Mouse (Mus musculus): ENCODE data around the gene Tmem158. TPM values are rescaled to one million over a fixed set of nuclear protein-coding genes. Genes with fewer than 3 reads are reported as not detected.

Tmem158 gene
- polyA plus RNA-seq, 1 experiment from 2014 or later: 17.5 TPM

GRCm38 (mm10) chr9:123259461-123259895 lies 1.1 kb downstream of the Tmem158 start:
- Histone ChIP-seq H3K4me3 (ENCODE audit: low read depth, low read length) (peak overlapping the region; percentile 64), H3K9me3 (ENCODE audit: low read length) (no peaks in the 10 kb centered on the region), H3K4me2 (replicated peaks; ENCODE audit: low read depth, low read length) (peak overlapping the region; percentile 98), H3K27ac (ENCODE audit: low read length) (no peak overlapping the region), H3K27me3 (replicated peaks; ENCODE audit: insufficient read depth, low read length) (no peaks in the 10 kb centered on the region), H3K9ac (replicated peaks; ENCODE audit: low read depth) (peak overlapping the region; percentile 32; the same call in 1 of the 2 replicates), H3K36me3 (ENCODE audit: insufficient read depth, low read length) (no peaks in the 10 kb centered on the region), H3K4me1 (ENCODE audit: insufficient read depth, low read depth, low read length) (0 out of 2 replicates have a peak, but pooled peaks cover 3% of the 10 kb centered on the region)
- WGBS: 1% methylated on average over 28 of the region's 45 CpGs
- TF ChIP-seq EP300 (IDR thresholded peaks at IDR 0.05) (no peak), CTCF (IDR thresholded peaks at IDR 0.05) (peak; percentile 91)
- ATAC-seq: no peak
- DNase-seq (ENCODE audit: low spot score): no peak

GRCm38 (mm10) chr9:123258796-123259195 lies 1.8 kb downstream of the Tmem158 start:
- DNase-seq (ENCODE audit: low spot score): no peak
- no peaks in the 10 kb centered on the region for H3K9me3 ChIP-seq (ENCODE audit: low read length)
- ATAC-seq: no peak
- H3K27ac ChIP-seq (ENCODE audit: low read length): no peak overlapping the region
- TF ChIP-seq EP300 (IDR thresholded peaks at IDR 0.05) (no peak), CTCF (IDR thresholded peaks at IDR 0.05) (no peak)
- no peaks in the 10 kb centered on the region for H3K36me3 ChIP-seq (ENCODE audit: insufficient read depth, low read length)
- WGBS: 37% methylated on average over 10 of the region's 10 CpGs
- no peak overlapping the region for H3K4me3 ChIP-seq (ENCODE audit: low read depth, low read length)
- 0 out of 2 replicates have a peak, but pooled peaks cover 3% of the 10 kb centered on the region for H3K4me1 ChIP-seq (ENCODE audit: insufficient read depth, low read depth, low read length)
- peak overlapping the region; percentile 98; the same call in 1 of the 2 replicates for H3K4me2 ChIP-seq (replicated peaks; ENCODE audit: low read depth, low read length)
- H3K9ac ChIP-seq (replicated peaks; ENCODE audit: low read depth): no peak overlapping the region
- H3K27me3 ChIP-seq (replicated peaks; ENCODE audit: insufficient read depth, low read length): no peaks in the 10 kb centered on the region

GRCm38 (mm10) chr9:123255736-123256135 lies 4.8 kb downstream of the Tmem158 start:
- no peak overlapping the region for H3K27ac ChIP-seq (ENCODE audit: low read length)
- ATAC-seq (no peak), DNase-seq (ENCODE audit: low spot score) (no peak)
- H3K36me3 ChIP-seq (ENCODE audit: insufficient read depth, low read length): no peaks in the 10 kb centered on the region
- H3K27me3 ChIP-seq (replicated peaks; ENCODE audit: insufficient read depth, low read length): no peaks in the 10 kb centered on the region
- H3K9me3 ChIP-seq (ENCODE audit: low read length): no peaks in the 10 kb centered on the region
- TF ChIP-seq EP300 (IDR thresholded peaks at IDR 0.05): no peak
- no peak for TF ChIP-seq CTCF (IDR thresholded peaks at IDR 0.05)
- no peak overlapping the region for H3K4me2 ChIP-seq (replicated peaks; ENCODE audit: low read depth, low read length)
- H3K4me1 ChIP-seq (ENCODE audit: insufficient read depth, low read depth, low read length): 0 out of 2 replicates have a peak, but pooled peaks cover 3% of the 10 kb centered on the region
- WGBS: 87% methylated on average over 3 of the region's 3 CpGs
- H3K4me3 ChIP-seq (ENCODE audit: low read depth, low read length): no peak overlapping the region
- no peak overlapping the region for H3K9ac ChIP-seq (replicated peaks; ENCODE audit: low read depth)

GRCm38 (mm10) chr9:123247992-123248391 lies 12.6 kb downstream of the Tmem158 start:
- no peaks in the 10 kb centered on the region for H3K9me3 ChIP-seq (ENCODE audit: low read length)
- DNase-seq (ENCODE audit: low spot score): no peak
- H3K4me2 ChIP-seq (replicated peaks; ENCODE audit: low read depth, low read length): no peak overlapping the region
- no peak overlapping the region for H3K4me3 ChIP-seq (ENCODE audit: low read depth, low read length)
- ATAC-seq: no peak
- WGBS: 62% methylated on average over 1 of the region's 1 CpGs
- H3K9ac ChIP-seq (replicated peaks; ENCODE audit: low read depth): no peak overlapping the region
- no peak overlapping the region for H3K27ac ChIP-seq (ENCODE audit: low read length)
- no peak for TF ChIP-seq CTCF (IDR thresholded peaks at IDR 0.05)
- no peaks in the 10 kb centered on the region for H3K27me3 ChIP-seq (replicated peaks; ENCODE audit: insufficient read depth, low read length)
- H3K4me1 ChIP-seq (ENCODE audit: insufficient read depth, low read depth, low read length): no peaks in the 10 kb centered on the region
- H3K36me3 ChIP-seq (ENCODE audit: insufficient read depth, low read length): no peaks in the 10 kb centered on the region

GRCm38 (mm10) chr9:123245146-123245545 lies 15.4 kb downstream of the Tmem158 start:
- H3K9me3 ChIP-seq (ENCODE audit: low read length): no peaks in the 10 kb centered on the region
- no peak for TF ChIP-seq CTCF (IDR thresholded peaks at IDR 0.05)
- TF ChIP-seq EP300 (IDR thresholded peaks at IDR 0.05): no peak
- H3K9ac ChIP-seq (replicated peaks; ENCODE audit: low read depth): no peak overlapping the region
- H3K27ac ChIP-seq (ENCODE audit: low read length): no peak overlapping the region
- no peaks in the 10 kb centered on the region for H3K4me1 ChIP-seq (ENCODE audit: insufficient read depth, low read depth, low read length)
- 74% methylated on average over 4 of the region's 4 CpGs for WGBS
- no peak overlapping the region for H3K4me3 ChIP-seq (ENCODE audit: low read depth, low read length)
- DNase-seq (ENCODE audit: low spot score): no peak
- no peaks in the 10 kb centered on the region for H3K36me3 ChIP-seq (ENCODE audit: insufficient read depth, low read length)
- H3K27me3 ChIP-seq (replicated peaks; ENCODE audit: insufficient read depth, low read length): no peaks in the 10 kb centered on the region
- no peak for ATAC-seq
- no peak overlapping the region for H3K4me2 ChIP-seq (replicated peaks; ENCODE audit: low read depth, low read length)

- Histone ChIP-seq H3K9me3 (ENCODE audit: low read length) (no peaks in the 10 kb centered on the region), H3K4me1 (ENCODE audit: insufficient read depth, low read depth, low read length) (peaks cover 6% of the 10 kb centered on the region; the same call in 1 of the 2 replicates), H3K36me3 (ENCODE audit: insufficient read depth, low read length) (no peaks in the 10 kb centered on the region), H3K4me2 (replicated peaks; ENCODE audit: low read depth, low read length) (no peak overlapping the region), H3K27ac (ENCODE audit: low read length) (no peak overlapping the region), H3K9ac (replicated peaks; ENCODE audit: low read depth) (no peak overlapping the region), H3K4me3 (ENCODE audit: low read depth, low read length) (no peak overlapping the region), H3K27me3 (replicated peaks; ENCODE audit: insufficient read depth, low read length) (no peaks in the 10 kb centered on the region)
- no peak for TF ChIP-seq CTCF (IDR thresholded peaks at IDR 0.05)
- TF ChIP-seq EP300 (IDR thresholded peaks at IDR 0.05): no peak
- DNase-seq (ENCODE audit: low spot score): peak; percentile 15
- no peak for ATAC-seq
- WGBS: 31% methylated on average over 10 of the region's 10 CpGs
Observed at GRCm38 (mm10) chr9:123243988-123244387, 16.6 kb downstream of the Tmem158 start.

GRCm38 (mm10) chr9:123241191-123241590 lies 19.4 kb downstream of the Tmem158 start:
- H3K4me3 ChIP-seq (ENCODE audit: low read depth, low read length): no peak overlapping the region
- no peak for TF ChIP-seq CTCF (IDR thresholded peaks at IDR 0.05)
- no peak for TF ChIP-seq EP300 (IDR thresholded peaks at IDR 0.05)
- H3K27ac ChIP-seq (ENCODE audit: low read length): no peak overlapping the region
- no peaks in the 10 kb centered on the region for H3K36me3 ChIP-seq (ENCODE audit: insufficient read depth, low read length)
- H3K4me2 ChIP-seq (replicated peaks; ENCODE audit: low read depth, low read length): no peak overlapping the region
- WGBS: 95% methylated on average over 5 of the region's 5 CpGs
- no peaks in the 10 kb centered on the region for H3K9me3 ChIP-seq (ENCODE audit: low read length)
- H3K4me1 ChIP-seq (ENCODE audit: insufficient read depth, low read depth, low read length): peaks cover 11% of the 10 kb centered on the region; the same call in 1 of the 2 replicates
- ATAC-seq (no peak), DNase-seq (ENCODE audit: low spot score) (no peak)
- H3K9ac ChIP-seq (replicated peaks; ENCODE audit: low read depth): no peak overlapping the region
- H3K27me3 ChIP-seq (replicated peaks; ENCODE audit: insufficient read depth, low read length): no peaks in the 10 kb centered on the region
